Mouse (Mus musculus) telencephalon, adult 2 months (tissue): ENCODE results near the gene Strn4.

Experiments
- DNase-seq: peaks from one replicate; pipeline ENCODE4 v3.0.0-alpha.2; 2011; ENCODE audit warnings: low read depth, low spot score

Strn4 gene

GRCm38 (mm10) chr7:16875326-16875725 lies 59.6 kb downstream of the Strn4 start:
- DNase-seq: no peak

- no peak for DNase-seq
Observed at GRCm38 (mm10) chr7:16876006-16876405, 60.3 kb downstream of the Strn4 start.

- DNase-seq: no peak
Observed at GRCm38 (mm10) chr7:16876608-16877007, 60.9 kb downstream of the Strn4 start.

GRCm38 (mm10) chr7:16877717-16878116 lies 62.0 kb downstream of the Strn4 start:
- DNase-seq: no peak

DNA sequence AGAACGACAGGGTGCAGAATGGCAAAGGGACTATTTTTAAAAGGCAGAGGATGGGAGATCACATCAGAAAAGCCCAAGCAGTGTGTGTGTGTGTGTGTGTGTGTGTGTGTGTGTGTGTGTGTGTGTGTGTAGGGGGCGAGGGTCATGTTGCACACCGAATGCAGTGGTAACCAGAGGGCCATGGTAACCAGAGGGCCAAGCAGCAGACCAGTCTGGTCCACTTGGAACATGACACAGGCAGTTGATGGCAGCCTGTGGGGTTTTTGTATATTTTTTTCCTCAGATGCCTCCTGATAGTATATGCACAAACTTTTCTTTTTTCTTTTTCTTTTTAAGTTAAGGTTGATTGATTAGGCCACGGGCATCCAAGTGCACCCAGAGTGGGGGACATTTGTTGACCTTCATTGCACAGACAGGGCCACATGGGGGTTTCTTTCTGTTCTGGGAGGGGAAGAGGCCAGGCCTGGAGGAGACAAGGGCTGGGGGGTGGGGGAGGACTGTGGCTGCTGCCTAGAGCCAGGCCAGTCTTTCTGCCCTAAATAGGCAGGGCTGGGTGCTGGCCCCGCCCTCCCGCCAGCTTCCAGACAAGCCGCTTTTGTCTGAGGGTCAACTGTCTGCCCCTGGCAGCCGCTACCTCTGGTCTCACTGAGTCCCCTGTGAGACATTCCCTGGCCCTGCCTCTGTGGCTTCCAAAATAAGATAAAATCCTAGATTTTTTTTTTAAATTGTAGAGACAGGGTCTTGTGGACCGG lies 64.3 kb downstream of the Strn4 start:
- peak; percentile 46 for DNase-seq

GRCm38 (mm10) chr7:16880615-16881014 lies 64.9 kb downstream of the Strn4 start:
- no peak for DNase-seq

DNA sequence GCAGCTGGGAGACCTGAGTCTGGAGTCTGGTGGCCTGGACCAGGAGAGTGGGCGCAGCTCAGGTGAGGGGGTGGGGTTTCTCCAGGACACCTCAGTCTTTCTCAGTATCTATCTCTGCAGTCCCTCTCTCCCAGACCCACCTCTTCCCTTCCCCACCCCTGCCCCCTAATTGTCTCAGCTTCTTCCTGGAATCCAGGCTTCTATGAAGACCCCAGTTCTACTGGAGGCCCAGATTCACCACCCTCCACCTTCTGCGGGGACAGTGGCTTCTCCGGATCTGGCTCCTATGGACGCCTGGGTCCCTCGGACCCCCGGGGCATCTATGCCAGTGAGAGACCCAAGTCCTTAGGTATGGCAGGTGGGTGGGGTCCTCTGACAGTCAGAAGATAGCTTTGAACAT lies 67.5 kb downstream of the Strn4 start:
- DNase-seq: no peak

DNA sequence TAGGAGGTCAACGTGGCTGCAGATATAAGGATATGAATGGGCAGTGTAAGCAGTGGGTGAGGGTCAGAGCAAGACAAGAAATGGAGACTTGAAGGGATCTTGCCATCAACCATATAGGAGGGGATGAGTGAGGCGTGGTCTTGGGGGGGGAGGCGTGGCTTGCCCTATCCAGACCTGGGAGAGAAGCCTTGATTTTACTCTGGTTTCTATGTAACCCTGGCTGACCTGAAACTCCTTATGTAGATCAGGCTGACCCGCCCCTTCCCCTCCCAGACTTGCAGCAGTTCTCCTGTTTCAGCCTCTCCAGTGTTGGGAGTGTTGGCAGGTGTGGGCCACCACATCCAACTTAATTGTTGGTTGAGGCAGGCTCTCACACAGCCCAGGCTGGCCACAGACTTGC lies 68.6 kb downstream of the Strn4 start:
- no peak for DNase-seq

- no peak for DNase-seq
Observed at GRCm38 (mm10) chr7:16885271-16885776, 69.6 kb downstream of the Strn4 start.

GRCm38 (mm10) chr7:16885905-16886304 lies 70.2 kb downstream of the Strn4 start:
- no peak for DNase-seq
